Mouse (Mus musculus) large intestine, adult 2 months (tissue): Measurements from ENCODE around the gene Bsx. TPM values are rescaled to one million over a fixed set of nuclear protein-coding genes. Genes with fewer than 3 reads are reported as not detected.

Source experiments
- DNase-seq: peaks from one replicate; pipeline ENCODE4 v3.0.0-alpha.2; 2012; ENCODE audit warnings: low read depth, low spot score
- WGBS: fragments of 180-500 bp; shearing (Covaris S2); methylation state at CpG from one replicate; pipeline ENCODE4 v1.1.7; 2018; 5-methylcytosine and 5-hydroxymethylcytosine counted together
- polyA plus RNA-seq: library from polyadenylated mRNA; depleted of rRNA; stranded (reverse); fragments of >200 nt; gene quantifications from 2 replicates; pipeline ENCODE4 v1.2.3, GENCODE M21; 2012; rRNA removed

The Bsx gene
- not detected in 2 replicates for polyA plus RNA-seq

DNA sequence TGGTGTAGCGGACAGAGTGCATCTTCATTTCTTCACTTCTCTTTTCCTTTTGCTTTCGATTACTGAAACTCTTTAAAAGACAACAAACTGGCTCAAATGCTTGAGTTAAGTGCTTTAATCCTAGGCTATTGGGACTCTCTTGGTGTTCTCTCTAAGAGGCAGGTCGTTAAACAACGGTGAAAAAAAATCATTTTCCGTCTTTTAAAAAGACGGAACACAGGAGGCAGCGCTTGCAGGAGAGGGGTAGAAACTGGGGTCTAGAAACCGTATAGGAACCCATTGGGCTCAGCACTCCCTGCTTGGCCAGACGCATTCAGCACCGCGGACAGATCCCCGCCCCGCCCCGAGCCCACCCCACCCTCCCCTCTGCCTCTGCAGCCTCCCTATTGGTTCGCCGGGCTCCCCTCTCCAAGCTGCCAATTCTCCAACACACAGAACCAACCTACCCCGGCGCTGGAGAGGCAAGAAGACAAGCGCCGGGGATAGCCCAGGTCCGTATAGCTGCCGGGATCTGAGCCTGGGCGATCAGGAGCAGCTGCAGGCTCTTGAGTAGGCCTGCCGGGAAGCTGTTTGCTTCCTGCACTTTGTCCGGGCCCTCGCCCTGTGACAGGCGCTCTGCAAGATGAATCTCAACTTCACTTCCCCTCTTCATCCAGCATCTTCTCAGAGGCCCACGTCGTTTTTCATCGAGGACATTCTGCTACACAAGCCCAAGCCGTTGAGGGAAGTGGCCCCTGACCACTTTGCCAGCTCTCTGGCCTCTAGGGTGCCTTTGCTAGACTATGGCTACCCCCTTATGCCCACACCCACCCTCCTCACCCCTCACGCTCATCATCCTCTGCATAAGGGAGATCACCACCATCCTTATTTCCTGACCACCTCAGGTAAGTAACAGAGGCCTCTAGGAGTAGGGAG, at the start of gene Bsx:
TSS of gene Bsx (plus strand) at position 572 of the 915 bp plus-strand sequence.
- 5% methylated on average over 32 of the region's 32 CpGs for WGBS
- no peak for DNase-seq

DNA sequence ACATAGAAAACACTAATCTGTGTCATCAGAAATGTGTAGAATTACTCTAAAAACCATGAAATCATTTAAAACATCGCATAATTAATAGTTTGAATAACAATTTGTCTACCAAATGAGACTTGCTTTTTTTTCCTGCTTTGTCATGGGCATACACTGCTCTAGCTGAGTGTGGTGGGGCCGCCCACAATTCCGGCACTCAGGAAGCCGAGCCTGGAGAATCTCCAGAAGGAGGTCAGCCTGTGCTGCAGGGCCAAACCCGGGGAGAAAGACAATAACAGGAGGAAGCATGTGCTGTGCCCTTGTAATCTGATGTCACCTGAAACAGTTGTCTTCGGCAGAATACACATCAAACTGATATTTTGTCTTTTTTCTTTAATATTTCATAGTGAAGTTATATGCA, 48.3 kb upstream of the Bsx start:
- 50% methylated on average over 6 of the region's 6 CpGs for WGBS
- no peak for DNase-seq

DNA sequence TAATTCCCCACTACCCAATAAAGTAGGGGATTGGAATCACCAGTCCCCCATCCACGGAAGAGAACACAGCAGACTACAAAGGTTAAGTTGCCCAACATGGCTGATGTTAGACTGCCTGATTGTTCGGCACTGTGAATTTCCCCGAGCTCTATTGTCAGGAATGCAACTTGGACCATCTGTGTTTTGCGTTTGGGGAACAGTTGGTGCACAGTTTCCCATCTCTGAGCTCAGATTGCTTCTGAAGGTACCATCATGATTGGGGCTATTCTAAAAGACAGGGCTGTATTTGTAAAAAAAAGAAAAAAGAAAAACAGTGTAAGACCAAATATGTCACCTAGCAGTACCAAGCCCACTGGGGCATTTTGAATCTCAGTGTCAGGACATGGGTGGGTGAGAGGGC, 46.6 kb upstream of the Bsx start:
- no peak for DNase-seq
- 85% methylated on average over 4 of the region's 4 CpGs for WGBS

DNA sequence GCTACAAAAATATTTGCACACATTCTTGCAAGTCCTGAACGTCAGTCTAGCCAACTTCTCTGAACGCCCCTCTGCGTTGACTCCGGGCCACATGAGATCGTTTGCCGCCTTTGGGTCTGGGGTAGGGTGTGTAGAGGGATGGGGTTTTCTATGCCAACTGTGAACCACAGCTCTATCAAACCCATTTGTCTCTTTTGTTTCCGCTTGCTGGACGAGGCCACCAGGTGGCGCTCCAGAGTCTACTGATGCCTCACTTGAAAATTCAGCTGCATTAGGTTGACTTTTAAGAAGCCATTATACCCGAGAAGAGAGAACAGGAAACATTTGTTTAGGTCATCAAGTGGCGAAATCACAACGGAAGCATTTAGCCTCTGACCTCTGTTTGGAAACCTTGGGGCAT, 39.4 kb upstream of the Bsx start:
- WGBS = 5% methylated on average over 12 of the region's 12 CpGs
- DNase-seq = peak; percentile 31

DNA sequence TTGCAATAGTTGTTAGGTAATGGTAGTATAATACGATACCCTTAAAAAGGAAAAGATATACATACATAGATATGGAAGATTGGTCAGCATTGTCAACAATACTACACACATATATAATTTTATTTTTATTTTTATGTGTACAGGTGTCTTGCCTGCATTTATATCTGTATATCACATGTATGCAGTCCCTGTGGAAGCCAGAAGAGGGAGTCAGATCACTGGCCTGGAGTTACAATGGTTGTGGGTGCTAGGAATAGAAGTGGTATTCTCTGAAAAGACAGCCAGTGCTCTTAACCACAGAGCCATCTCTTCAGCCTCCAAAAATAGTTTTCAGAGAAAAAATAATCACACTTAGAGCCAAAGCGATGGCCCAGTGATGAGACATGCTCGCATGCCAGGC, 37.2 kb upstream of the Bsx start:
- no peak for DNase-seq
- 90% methylated on average over 3 of the region's 3 CpGs for WGBS

DNA sequence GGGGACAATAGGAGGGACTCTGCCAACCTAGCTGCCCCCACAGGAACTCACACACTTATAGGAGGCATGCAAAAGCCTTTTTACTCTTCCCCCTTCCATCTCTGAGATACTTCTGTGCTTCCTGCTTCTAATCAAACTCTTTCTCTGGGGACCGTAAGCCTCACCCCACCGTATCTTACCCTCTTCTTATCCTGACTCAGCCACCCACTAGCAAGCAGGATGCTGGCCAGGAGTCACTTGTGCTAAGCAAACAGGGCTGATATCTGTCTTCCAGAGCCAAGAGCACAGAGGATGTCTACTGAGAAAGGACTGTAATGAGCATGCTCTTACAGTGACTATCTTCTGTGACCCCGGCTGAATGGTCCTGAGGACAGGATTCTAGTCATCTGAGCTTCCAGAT, 34.3 kb upstream of the Bsx start:
- WGBS = 66% methylated on average over 3 of the region's 3 CpGs
- no peak for DNase-seq

DNA sequence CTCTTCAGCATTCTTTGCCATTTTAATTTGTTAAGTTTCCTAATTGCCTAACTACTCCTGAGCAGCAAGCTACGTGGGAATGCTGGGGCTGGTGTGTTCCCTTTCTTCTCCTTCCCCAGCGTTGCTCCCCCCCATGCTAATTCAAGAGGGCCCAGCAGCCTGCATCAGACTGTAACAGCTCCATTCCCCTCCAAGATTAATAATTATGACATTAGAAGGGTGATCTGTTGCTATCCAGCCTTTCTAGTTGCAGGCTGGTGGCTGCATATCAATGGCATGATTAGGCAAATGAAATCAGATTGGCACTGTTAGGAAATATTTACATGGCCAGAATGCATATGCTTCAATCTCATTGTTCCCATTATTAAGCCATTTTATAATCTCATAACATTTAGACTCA, 22.4 kb upstream of the Bsx start:
- 47% methylated on average over 2 of the region's 2 CpGs for WGBS
- DNase-seq = no peak

DNA sequence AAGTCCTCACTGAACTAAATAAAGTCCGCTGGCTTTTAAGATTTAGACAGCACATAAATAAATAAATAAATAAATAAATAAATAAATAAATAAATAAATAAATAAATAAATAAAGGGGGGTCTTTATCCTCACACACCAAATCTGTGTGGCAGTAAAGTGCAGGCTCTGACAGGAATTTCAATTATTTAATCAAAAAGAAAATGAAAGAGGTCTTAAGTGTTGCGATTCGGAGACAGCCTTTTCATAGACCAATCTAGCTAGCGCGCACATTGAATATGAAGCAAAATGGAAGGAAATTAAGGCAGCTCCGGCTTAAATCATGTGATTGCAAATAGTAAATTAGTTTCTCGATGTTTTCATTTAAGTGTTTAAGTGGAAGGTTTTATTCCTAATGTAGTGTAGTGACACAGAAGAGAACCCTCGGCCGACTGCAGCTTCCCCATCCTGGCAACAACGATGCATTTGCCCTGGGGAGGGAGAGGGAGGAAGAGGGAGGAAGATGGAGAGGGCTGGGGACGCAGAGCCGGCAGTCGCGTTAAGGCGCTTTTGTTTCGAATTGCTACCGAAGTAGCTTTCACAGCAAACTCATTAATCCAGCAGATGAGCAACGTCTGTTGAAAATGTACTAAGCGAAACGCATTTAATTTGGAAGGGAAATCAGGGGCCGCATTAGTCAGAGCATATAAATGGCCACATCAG, 15.3 kb upstream of the Bsx start:
- no peak for DNase-seq
- WGBS = 13% methylated on average over 21 of the region's 21 CpGs

DNA sequence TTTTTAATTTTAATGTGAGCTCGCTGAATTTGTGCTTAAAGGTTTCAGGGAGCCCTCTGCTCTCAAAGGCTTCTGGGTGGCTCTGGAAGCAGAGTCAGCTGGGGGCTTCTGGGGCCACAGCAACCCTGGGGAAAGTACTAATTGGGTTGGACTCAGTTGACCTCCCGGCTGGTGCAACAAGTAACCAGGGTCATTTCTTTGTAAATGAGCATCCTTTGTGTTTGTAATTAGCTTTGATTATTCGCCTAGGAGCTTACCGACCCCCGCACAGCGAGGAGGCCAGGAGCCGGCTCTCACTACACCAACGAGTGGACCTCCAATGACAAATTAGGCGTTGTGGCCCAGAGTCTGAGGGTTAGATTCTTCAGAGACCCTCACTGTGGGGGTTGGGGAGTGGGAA, 14.7 kb upstream of the Bsx start:
- 27% methylated on average over 9 of the region's 9 CpGs for WGBS
- DNase-seq = no peak

DNA sequence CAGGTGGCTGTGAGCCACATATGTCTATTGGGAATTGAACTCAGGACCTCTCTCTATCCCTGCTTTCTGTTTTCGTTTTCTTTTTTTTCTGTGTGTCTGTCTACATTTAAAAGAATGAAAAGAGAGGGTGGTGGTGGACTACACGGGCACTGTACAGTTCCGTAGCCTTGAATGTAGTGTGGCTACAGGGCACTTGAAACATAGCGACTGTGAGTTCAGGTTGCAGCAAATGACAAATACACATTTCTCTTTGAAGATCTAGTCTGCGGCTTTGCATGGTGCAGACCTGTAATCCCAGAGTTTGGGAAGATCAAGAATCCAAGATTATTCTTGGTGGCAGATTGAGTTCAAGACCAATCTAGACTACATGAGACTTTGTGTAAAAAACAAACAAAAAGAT, 3.6 kb upstream of the Bsx start:
- no peak for DNase-seq
- 81% methylated on average over 5 of the region's 5 CpGs for WGBS

DNA sequence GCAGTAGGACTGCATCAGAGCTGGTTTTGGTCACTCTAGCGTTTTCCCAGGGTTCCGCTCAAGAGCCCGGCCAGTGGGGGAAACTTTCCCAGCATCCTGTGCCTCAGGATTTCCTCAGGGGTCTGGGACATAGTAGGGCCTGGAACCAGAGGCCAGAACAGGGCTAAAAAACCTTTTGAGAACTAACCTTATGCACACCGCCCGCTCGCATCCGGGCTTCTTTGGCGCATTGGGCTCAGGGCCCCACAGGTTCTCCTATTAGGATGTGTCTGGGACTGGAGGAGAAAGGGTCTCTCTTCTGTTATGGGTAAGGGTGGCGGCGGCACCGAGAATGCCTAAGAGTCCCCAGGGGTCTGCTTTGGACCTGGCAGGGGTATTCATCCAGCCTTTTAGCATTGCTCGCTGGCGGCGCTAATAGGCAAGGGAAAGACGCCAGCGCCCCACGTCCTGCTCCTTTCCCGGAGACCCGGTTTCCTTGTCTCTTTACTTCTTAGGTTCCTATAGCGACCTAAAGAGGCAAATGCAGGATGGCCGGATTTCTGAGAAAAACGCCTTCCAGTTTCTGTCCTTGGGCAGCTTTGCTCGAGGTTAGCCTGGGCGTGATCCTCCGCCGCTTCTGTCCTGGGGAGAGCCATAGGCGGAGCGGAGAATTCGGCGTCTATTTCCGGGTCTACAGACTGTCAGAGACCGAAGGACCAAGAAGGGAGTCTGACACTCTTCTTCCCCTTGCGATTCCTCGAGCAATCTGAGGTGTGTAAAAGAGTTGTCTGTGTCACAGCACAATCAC, 2.4 kb upstream of the Bsx start:
- WGBS = 4% methylated on average over 34 of the region's 34 CpGs
- DNase-seq = peak; percentile 24

DNA sequence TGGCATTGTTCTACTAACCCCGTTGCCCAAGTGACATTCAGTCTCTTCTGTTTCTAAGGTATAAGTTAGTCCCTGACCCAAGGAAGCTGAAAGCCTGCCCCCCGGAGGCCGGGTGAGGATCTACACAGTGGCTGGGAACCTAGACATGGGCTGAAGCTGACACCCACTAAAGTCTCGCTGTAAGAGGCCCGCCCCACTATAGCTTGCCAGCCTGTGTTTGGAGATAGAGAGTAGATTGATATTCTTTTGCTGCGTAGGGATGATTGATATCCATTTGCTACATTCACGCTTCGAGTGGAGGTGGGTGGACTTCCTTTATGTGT, 1.8 kb upstream of the Bsx start:
- 11% methylated on average over 8 of the region's 8 CpGs for WGBS
- no peak for DNase-seq

DNA sequence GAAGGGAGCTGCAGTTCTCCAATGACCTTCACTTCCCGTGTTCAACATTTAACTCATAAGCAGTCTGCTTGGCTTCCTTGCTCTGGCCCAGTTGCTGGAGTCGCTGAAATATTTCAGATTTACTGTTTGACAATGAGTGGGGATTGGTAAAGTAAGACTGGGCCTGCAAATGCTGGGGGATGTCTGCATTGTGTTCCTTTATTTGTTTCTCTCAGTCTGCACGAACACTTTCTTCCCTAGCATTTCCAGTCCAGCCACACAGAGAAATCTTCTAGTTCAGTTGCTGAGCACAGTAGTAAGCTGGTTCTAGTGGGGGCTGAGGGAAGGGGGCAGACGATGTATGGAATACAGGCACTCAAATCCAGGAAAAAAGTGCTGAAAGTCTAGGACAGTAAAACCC, 1.0 kb downstream of the Bsx start:
- WGBS = 2% methylated on average over 4 of the region's 4 CpGs
- DNase-seq = no peak

DNA sequence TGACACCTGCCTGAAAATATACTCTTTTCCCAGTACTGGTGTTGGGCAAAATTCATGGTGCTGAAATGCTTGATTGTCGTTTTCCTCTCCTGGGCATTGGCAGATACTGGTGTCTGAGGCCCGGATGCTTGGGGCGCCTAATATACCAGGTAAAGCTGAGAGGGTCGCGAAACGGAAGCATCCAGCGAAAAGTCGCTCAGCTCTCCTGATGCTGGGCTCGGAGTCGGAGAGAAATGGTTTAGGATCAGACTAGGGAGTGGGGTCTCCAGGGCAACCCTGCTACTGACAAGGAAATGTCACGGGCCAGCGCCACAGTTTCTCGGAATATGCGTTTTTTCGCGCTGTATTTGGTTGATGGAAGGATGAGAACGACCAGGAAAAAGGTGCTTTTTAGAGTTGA, 1.5 kb downstream of the Bsx start:
- 5% methylated on average over 17 of the region's 17 CpGs for WGBS
- no peak for DNase-seq

DNA sequence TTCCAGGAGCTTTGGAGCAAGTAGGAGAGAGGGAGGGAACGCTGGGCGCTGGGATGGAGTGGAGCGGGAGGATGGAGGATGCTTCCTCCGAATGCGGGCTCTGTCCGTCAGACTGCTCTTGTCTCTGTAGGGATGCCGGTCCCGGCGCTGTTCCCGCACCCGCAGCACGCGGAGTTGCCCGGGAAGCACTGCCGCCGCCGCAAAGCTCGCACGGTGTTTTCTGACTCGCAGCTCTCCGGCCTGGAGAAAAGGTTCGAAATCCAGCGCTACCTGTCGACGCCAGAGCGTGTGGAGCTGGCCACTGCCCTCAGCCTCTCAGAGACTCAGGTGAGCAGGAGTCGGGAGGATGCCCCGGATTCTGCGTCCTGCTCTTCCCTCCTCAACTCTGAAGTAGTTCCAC, 2.2 kb downstream of the Bsx start:
- WGBS = 3% methylated on average over 29 of the region's 29 CpGs
- no peak for DNase-seq

DNA sequence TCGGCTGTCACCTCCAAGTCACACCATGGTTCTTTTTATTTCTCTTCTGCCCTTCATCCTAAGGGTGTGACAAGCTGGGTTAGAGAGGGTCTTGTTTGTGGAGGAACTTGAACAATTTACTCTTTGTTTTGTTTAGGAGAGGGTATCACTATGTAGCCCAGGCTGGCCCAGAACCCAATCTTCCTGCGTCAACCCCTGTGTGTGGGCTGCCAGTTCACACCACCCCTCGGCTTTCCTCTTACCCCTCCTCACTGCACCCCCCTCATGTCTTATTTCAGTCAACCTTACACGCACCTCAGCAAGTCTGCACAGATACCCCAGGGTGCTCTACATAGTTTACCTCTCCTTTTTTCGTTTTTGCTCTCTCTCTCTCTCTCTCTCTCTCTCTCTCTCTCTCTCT, 2.8 kb downstream of the Bsx start:
- 9% methylated on average over 5 of the region's 5 CpGs for WGBS
- no peak for DNase-seq

DNA sequence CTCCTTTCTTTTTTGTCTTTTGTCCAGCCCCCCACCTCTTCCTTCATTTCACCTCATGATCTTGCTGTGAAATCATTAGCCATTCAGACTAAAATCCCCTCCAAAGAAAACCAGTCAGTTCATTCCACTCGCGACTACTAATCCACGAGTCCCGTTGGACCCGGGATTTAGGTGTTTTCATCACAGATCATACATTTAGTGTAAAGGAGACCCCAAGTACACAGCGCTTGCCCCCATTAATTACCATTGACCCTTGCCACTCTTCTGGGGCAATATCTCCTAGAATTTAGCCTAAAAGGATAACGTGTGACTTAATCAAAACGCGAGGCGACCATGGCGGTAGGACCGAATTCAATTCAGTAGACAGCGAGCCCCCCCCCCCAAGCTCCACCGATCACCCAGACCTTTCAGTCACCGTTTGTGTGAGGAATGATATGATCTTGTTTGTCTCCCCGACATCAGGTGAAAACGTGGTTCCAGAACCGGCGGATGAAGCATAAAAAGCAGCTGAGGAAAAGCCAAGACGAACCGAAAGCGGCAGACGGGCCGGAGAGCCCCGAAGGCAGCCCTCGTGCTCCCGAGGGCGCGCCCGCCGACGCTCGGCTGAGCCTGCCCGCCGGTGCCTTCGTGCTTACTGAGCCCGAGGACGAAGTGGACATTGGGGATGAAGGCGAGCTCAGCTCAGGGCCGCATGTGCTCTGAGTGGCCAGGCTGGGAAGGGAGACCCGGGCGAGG, 3.4 kb downstream of the Bsx start:
- no peak for DNase-seq
- WGBS = 2% methylated on average over 42 of the region's 42 CpGs

DNA sequence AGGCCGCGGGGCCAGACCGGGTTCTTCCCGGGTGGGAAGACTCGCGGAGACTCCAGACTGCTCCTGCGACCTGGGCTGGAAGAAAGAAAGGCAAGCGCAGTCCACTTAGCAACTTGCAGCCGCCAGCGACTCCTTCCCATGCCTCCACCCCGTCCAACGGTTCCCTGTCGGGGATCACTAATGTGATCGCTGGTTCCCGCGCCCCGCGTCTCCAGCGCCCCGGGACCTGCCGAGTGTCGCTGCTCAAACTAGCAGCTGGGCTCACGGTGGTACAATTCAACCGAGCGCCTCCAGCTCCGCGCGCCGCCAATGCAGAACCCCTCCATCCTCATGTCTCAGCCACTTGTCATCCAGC, 3.9 kb downstream of the Bsx start:
- 2% methylated on average over 29 of the region's 29 CpGs for WGBS
- DNase-seq = no peak

DNA sequence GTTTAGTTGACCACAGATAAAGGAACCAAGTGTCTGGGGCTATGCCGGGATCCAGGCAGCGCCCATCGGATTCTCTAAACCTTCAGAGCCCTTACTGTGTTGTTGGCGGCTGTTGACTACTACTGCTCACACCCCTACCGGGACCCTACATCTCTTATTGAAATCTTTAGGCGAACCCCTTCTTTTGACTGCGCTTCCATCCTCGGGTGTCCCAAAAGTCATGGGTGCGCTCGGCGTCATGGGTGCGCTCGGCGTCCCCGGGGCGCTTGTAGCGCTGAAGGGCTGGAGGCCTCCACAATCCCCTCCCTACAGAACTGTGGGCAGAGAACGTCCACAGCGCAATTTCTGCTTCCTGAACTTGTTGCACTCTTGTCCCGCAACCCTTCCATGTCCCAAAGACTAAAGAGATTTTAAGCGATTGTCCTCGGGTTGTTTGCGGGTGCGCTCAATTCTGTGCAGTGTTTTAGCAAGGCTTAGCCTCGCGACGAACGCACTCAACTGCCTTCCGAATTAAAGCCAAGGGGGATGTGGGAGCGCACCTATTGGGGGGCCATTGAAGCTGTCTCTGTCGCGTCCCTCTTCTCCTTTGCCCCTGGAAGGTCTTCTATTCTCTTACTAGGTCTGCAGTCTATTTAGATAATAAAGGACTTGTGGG, 4.5 kb downstream of the Bsx start:
- no peak for DNase-seq
- 3% methylated on average over 32 of the region's 32 CpGs for WGBS

DNA sequence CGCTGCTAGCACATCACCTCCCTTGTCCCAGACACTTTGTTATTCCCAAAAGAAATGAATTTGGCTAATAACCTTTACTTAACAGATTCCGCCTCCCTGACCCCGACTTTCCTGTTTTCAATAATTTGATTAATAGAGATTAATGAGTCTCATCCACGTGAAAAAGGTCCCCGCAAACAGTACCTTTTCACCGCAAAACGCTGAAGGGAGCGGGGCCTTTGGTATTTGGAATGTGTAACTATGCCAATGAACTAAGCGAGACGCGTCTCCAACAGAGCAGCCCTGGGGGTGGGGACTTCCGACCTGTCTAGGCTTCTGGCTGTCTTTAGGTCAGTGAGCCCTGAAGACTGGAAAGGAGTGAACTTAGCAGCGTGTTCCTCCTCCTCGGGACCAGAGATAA, 5.1 kb downstream of the Bsx start:
- WGBS = 3% methylated on average over 14 of the region's 14 CpGs
- no peak for DNase-seq
